Mouse (Mus musculus) stomach, postnatal 0 days (tissue): ENCODE measurements around the gene Tgfbrap1.

Source experiments
- CTCF ChIP-seq: IDR thresholded peaks from 2 replicates; pipeline ENCODE4 v1.5.1; 2016; ENCODE audit warnings: antibody characterized with exemption, low read depth, mild to moderate bottlenecking, moderate library complexity
- EP300 ChIP-seq: optimal IDR thresholded peaks from 2 replicates; pipeline ENCODE3; 2016; ENCODE audit warnings: antibody characterized with exemption

DNA sequence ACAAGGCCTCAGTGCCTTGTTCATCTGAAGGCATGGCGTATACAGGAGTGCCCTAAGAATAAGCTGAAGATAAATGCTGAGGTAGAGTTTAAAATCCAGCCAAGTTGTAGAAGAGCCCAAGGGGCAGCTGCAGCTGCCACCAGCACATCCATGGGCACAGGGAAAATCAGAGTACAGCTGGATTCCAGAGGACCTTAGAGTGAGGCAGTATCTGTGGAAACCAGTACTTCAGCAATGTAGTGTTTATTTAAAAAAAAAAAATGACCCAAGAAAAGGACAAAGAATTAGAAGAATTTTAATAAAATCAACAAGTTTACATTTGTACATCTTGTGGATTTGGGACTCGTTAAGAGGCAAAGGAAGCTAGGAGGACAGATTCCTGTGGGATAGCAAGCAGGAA is 51.4 kb downstream of the Tgfbrap1 start:
- no peak for TF ChIP-seq CTCF
- TF ChIP-seq EP300: no peak
